Mouse (Mus musculus): ENCODE data around the gene Med27. TPM values are rescaled to one million over a fixed set of nuclear protein-coding genes. Genes with fewer than 3 reads are reported as not detected.

The Med27 gene
- polyA plus RNA-seq, 1 experiment = 33.3 TPM

- WGBS = 63% methylated on average over 9 of the region's 9 CpGs
- Histone ChIP-seq H3K4me1 (ENCODE audit: control insufficient read depth, insufficient read depth, insufficient read length, low read length) (no peaks in the 10 kb centered on the region), H3K27ac (ENCODE audit: insufficient read depth, low read depth, low read length) (no peak overlapping the region), H3K27me3 (ENCODE audit: control insufficient read depth, insufficient read depth, low read length) (no peaks in the 10 kb centered on the region), H3K4me3 (ENCODE audit: low read depth, low read length) (no peak overlapping the region), H3K36me3 (ENCODE audit: control insufficient read depth, insufficient read depth, low read length) (no peaks in the 10 kb centered on the region)
- TF ChIP-seq CTCF (IDR thresholded peaks at IDR 0.05; ENCODE audit: extremely low read depth, insufficient read length, insufficient replicate concordance, low read depth, low read length) (no peak), POLR2A (IDR thresholded peaks at IDR 0.05; ENCODE audit: low read depth, low read length) (no peak)
These were observed 146.9 kb downstream of the Med27 start for GRCm38 (mm10) chr2:29493396-29494031.

GRCm38 (mm10) chr2:29495271-29495670, 148.7 kb downstream of the Med27 start:
- 63% methylated on average over 2 of the region's 2 CpGs for WGBS
- TF ChIP-seq POLR2A (IDR thresholded peaks at IDR 0.05; ENCODE audit: low read depth, low read length) = no peak
- Histone ChIP-seq H3K4me1 (ENCODE audit: control insufficient read depth, insufficient read depth, insufficient read length, low read length) (no peaks in the 10 kb centered on the region), H3K36me3 (ENCODE audit: control insufficient read depth, insufficient read depth, low read length) (no peaks in the 10 kb centered on the region), H3K27me3 (ENCODE audit: control insufficient read depth, insufficient read depth, low read length) (no peaks in the 10 kb centered on the region), H3K4me3 (ENCODE audit: low read depth, low read length) (no peak overlapping the region), H3K27ac (ENCODE audit: insufficient read depth, low read depth, low read length) (no peak overlapping the region)

DNA sequence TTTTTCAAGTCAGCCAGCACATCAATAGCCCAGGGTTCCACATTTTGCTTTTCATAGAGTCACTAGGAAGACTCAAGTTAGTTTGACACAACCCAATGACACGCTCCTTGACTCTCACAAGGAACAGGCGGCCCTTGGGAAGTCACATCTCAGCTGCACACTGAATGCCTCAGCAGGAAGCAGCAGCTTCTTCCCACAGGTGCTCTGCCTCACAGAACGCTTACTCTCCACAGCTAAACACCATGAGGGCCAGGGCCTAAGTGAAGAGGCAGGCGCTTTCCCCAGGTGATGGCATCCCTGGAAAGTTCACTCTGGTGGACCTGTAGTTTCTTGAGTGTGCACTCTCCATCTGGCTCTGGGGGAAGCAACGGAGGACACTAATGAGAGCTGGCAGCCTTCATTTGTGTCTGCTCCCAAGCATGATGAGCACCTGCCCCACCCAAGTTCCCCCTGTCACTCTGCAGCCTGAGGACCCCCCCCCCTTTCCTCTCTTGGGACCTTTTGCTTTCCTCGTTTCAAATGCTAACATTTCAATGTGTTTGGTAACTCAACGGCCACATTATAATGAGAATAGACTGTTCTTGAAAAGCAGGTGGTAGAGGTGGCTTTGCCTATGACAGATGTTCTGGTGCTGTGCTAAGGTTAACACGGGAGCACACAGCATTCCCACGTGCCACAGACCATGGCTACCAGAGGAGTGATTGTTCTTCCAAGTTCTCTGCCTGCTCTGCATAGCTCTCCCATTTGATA, 154.2 kb downstream of the Med27 start:
- 91% methylated on average over 9 of the region's 9 CpGs for WGBS
- Histone ChIP-seq H3K4me1 (ENCODE audit: control insufficient read depth, insufficient read depth, insufficient read length, low read length) (no peaks in the 10 kb centered on the region; the same call in 1 of the 2 replicates), H3K36me3 (ENCODE audit: control insufficient read depth, insufficient read depth, low read length) (peaks cover 4% of the 10 kb centered on the region; the same call in 1 of the 2 replicates), H3K27me3 (ENCODE audit: control insufficient read depth, insufficient read depth, low read length) (no peaks in the 10 kb centered on the region), H3K4me3 (ENCODE audit: low read depth, low read length) (no peak overlapping the region), H3K27ac (ENCODE audit: insufficient read depth, low read depth, low read length) (no peak overlapping the region)
- no peak for TF ChIP-seq CTCF (IDR thresholded peaks at IDR 0.05; ENCODE audit: extremely low read depth, insufficient read length, insufficient replicate concordance, low read depth, low read length)
- TF ChIP-seq POLR2A (IDR thresholded peaks at IDR 0.05; ENCODE audit: low read depth, low read length) = no peak

DNA sequence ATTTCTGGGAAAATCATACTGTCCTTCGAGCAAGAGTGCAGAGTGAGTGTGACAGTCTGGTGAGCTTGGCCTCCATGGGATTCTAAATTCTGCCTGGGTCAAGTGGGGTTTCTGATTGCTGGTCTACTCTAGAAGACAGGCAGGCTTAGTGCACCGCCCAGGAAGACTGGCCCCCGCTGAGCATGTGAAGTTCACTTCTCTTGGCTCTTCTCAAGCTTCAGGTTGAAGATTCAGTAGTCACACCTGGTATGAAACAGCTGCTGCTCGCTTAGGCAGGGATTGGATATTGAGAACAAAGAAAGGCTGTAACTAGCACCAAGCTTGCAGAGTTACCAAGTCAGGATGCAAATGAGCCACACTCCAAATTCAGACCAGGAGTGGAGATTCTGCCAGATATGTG, 154.8 kb downstream of the Med27 start:
- no peak for TF ChIP-seq CTCF (IDR thresholded peaks at IDR 0.05; ENCODE audit: extremely low read depth, insufficient read length, insufficient replicate concordance, low read depth, low read length)
- no peak for TF ChIP-seq POLR2A (IDR thresholded peaks at IDR 0.05; ENCODE audit: low read depth, low read length)
- no peaks in the 10 kb centered on the region; the same call in 1 of the 2 replicates for H3K4me1 ChIP-seq (ENCODE audit: control insufficient read depth, insufficient read depth, insufficient read length, low read length)
- H3K27me3 ChIP-seq (ENCODE audit: control insufficient read depth, insufficient read depth, low read length) = no peaks in the 10 kb centered on the region

GRCm38 (mm10) chr2:29504848-29505247, 158.2 kb downstream of the Med27 start:
- TF ChIP-seq POLR2A (IDR thresholded peaks at IDR 0.05; ENCODE audit: low read depth, low read length) (no peak), CTCF (IDR thresholded peaks at IDR 0.05; ENCODE audit: extremely low read depth, insufficient read length, insufficient replicate concordance, low read depth, low read length) (no peak)
- H3K27ac ChIP-seq (ENCODE audit: insufficient read depth, low read depth, low read length) = no peak overlapping the region
- H3K4me1 ChIP-seq (ENCODE audit: control insufficient read depth, insufficient read depth, insufficient read length, low read length) = no peaks in the 10 kb centered on the region; the same call in 1 of the 2 replicates
- H3K36me3 ChIP-seq (ENCODE audit: control insufficient read depth, insufficient read depth, low read length) = peaks cover 7% of the 10 kb centered on the region; the same call in 1 of the 2 replicates
- no peak overlapping the region for H3K4me3 ChIP-seq (ENCODE audit: low read depth, low read length)
- no peaks in the 10 kb centered on the region for H3K27me3 ChIP-seq (ENCODE audit: control insufficient read depth, insufficient read depth, low read length)
- WGBS = 50% methylated on average over 6 of the region's 6 CpGs

More for the DNA sequence above, 154.8 kb downstream of the Med27 start:
- Histone ChIP-seq H3K4me3 (ENCODE audit: low read depth, low read length) (no peak overlapping the region), H3K36me3 (ENCODE audit: control insufficient read depth, insufficient read depth, low read length) (peaks cover 4% of the 10 kb centered on the region; the same call in 1 of the 2 replicates), H3K27ac (ENCODE audit: insufficient read depth, low read depth, low read length) (no peak overlapping the region)
- WGBS = 84% methylated on average over 4 of the region's 4 CpGs

GRCm38 (mm10) chr2:29506411-29506810, 159.8 kb downstream of the Med27 start:
- 93% methylated on average over 4 of the region's 4 CpGs for WGBS
- Histone ChIP-seq H3K36me3 (ENCODE audit: control insufficient read depth, insufficient read depth, low read length) (peaks cover 5% of the 10 kb centered on the region; the same call in 1 of the 2 replicates), H3K27me3 (ENCODE audit: control insufficient read depth, insufficient read depth, low read length) (no peaks in the 10 kb centered on the region), H3K4me1 (ENCODE audit: control insufficient read depth, insufficient read depth, insufficient read length, low read length) (no peaks in the 10 kb centered on the region; the same call in 1 of the 2 replicates), H3K4me3 (ENCODE audit: low read depth, low read length) (no peak overlapping the region), H3K27ac (ENCODE audit: insufficient read depth, low read depth, low read length) (no peak overlapping the region)
- no peak for TF ChIP-seq POLR2A (IDR thresholded peaks at IDR 0.05; ENCODE audit: low read depth, low read length)
- TF ChIP-seq CTCF (IDR thresholded peaks at IDR 0.05; ENCODE audit: extremely low read depth, insufficient read length, insufficient replicate concordance, low read depth, low read length) = no peak

DNA sequence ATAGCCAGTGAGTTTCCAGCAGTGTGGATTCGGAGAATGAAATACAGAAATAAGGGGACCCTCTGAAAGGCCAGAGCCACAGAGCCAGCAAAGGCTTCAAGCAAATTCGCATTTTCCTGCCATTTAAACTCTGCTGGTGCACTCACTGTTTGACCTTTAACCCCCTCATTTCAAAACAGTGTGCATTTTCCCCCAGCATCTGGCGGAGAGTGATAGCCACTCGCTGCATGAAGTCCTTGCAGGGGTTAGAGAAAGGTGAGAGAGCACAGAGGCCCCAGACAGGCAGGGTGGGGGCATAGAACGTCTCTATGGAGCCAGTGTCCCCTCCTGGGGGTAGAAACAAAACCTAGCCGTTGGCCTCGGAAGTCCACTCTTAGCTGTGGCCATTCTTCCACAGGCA, 166.5 kb downstream of the Med27 start:
- H3K27me3 ChIP-seq (ENCODE audit: control insufficient read depth, insufficient read depth, low read length) = no peaks in the 10 kb centered on the region
- H3K27ac ChIP-seq (ENCODE audit: insufficient read depth, low read depth, low read length) = no peak overlapping the region
- peaks cover 4% of the 10 kb centered on the region; the same call in 1 of the 2 replicates for H3K36me3 ChIP-seq (ENCODE audit: control insufficient read depth, insufficient read depth, low read length)
- 77% methylated on average over 7 of the region's 7 CpGs for WGBS
- no peak overlapping the region for H3K4me3 ChIP-seq (ENCODE audit: low read depth, low read length)
- TF ChIP-seq POLR2A (IDR thresholded peaks at IDR 0.05; ENCODE audit: low read depth, low read length) (no peak), CTCF (IDR thresholded peaks at IDR 0.05; ENCODE audit: extremely low read depth, insufficient read length, insufficient replicate concordance, low read depth, low read length) (no peak)
- H3K4me1 ChIP-seq (ENCODE audit: control insufficient read depth, insufficient read depth, insufficient read length, low read length) = no peaks in the 10 kb centered on the region
